Mouse (Mus musculus) midbrain, embryonic 10.5 days (tissue): Measurements from ENCODE around the gene Bach1. TPM values are rescaled to one million over a fixed set of nuclear protein-coding genes. Genes with fewer than 3 reads are reported as not detected.

Experiments used
- DNase-seq: peaks from one replicate; pipeline ENCODE4 v3.0.0-alpha.2; 2017; ENCODE audit warnings: low spot score
- H3K27ac ChIP-seq: fragments of 300-500 bp; sonication (generic); replicated peaks from 2 replicates; pipeline ENCODE4 v1.5.1; 2016; ENCODE audit warnings: mild to moderate bottlenecking
- H3K27me3 ChIP-seq: fragments of 300-500 bp; sonication (generic); 2 replicates; pipeline ENCODE4 v1.6.1; 2016; ENCODE audit warnings: low read depth, mild to moderate bottlenecking; ENCODE audit not compliant: poor library complexity, severe bottlenecking
- H3K36me3 ChIP-seq: fragments of 300-500 bp; sonication (generic); 2 replicates; pipeline ENCODE4 v1.6.1; 2016; ENCODE audit warnings: mild to moderate bottlenecking, moderate library complexity
- H3K4me1 ChIP-seq: fragments of 300-500 bp; sonication (generic); 2 replicates; pipeline ENCODE4 v1.6.1; 2016
- H3K4me3 ChIP-seq: fragments of 300-500 bp; sonication (generic); 2 replicates; pipeline ENCODE4 v1.5.1; 2016; ENCODE audit warnings: mild to moderate bottlenecking, moderate library complexity
- H3K9me3 ChIP-seq: fragments of 300-500 bp; sonication (generic); replicated peaks from 2 replicates; pipeline ENCODE4 v1.6.1; 2016; ENCODE audit warnings: mild to moderate bottlenecking
- WGBS: fragments of 180-500 bp; shearing (Covaris S2); methylation state at CpG from one replicate; pipeline ENCODE4 v1.1.7; 2016; 5-methylcytosine and 5-hydroxymethylcytosine counted together
- polyA plus RNA-seq: library from polyadenylated mRNA; unstranded; fragments of >200 nt; fragmentation: Nextera tagmentation; extraction: Ambion mirVana; gene quantifications from 2 replicates; pipeline ENCODE4 v1.2.1, GENCODE M21; 2016

The Bach1 gene
- polyA plus RNA-seq, 1 experiment from 2014 or later, result 12.9 TPM

DNA sequence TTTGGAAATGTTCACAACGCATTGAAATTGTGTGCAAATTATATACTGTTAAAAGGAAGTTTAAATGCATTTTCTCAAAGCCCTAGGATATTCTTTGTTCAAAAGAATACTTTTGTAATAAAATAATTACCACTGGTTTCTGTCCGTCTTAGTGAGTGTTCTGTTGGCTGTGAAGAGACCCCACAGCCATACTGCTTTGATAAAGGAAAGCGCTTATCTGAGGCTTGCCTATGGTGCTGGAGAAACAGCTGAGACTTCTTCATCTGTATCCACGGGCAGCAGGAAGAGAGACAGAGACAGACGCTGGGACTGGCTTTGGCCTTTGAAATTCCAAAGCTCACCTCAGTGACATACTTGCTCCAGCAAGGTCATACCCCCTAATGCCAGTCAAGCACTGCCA, 5.5 kb downstream of the Bach1 start:
- Histone ChIP-seq H3K9me3 (no peaks in the 10 kb centered on the region), H3K4me1 (peaks cover 84% of the 10 kb centered on the region), H3K27me3 (no peaks in the 10 kb centered on the region), H3K27ac (no peak overlapping the region), H3K4me3 (no peak overlapping the region), H3K36me3 (no peaks in the 10 kb centered on the region)
- WGBS, result 67% methylated on average over 5 of the region's 5 CpGs
- DNase-seq, result no peak

DNA sequence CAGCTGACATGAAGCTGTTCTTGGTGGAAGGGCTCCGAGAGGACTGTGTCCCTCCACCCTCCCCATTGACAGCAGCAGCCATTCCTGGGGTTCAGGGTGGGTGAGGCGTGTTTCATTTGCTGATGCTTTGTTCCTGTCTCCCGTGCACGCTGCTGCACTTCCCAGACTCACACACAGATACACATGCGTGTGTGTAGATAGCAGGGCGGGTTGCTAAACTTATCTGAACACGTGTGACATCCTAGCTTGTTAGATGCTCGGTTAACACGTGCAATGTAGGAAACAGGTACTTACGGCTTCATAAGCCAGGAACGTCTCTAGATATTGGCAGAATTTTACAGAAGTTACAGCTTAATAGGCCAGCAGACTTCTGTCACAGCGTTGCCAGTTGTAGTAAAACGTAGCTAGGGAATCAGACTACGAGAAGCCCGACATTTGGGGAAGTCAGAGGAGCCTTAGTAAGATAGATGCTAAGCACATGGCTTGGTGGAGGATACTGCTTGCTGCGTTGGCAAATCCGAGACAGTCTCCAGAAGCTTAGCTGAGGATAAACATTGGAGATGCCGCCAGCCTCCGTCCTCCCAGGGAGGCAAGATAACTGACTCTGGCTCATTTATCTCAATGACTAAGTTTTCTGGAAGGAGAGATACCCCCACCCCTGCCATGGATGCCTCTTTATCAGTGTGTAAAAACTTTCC, 7.3 kb downstream of the Bach1 start:
- H3K4me3 ChIP-seq, result no peak overlapping the region
- H3K27ac ChIP-seq, result no peak overlapping the region; the same call in 1 of the 2 replicates
- H3K27me3 ChIP-seq, result no peaks in the 10 kb centered on the region
- DNase-seq, result no peak
- H3K36me3 ChIP-seq, result no peaks in the 10 kb centered on the region
- WGBS, result 62% methylated on average over 19 of the region's 19 CpGs
- no peaks in the 10 kb centered on the region for H3K9me3 ChIP-seq
- peaks cover 73% of the 10 kb centered on the region for H3K4me1 ChIP-seq

DNA sequence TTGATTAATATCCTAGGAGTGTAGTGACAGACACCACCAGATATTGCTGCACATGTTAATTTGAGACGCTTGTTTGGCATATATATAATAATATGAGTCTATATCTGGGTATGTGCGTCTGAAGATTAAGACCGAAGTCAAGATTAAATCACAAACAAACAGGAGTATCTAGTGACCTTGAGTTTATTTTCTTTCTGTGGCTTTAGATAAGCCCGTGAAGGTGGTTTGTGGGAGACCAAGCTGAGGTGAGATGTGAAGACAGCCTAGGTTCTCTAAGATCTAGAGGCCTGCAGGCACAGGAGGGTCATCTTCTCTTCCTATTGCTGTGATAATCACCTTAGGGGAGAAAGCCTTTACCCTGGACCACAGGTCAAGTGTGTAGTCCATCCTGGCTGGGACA, 8.6 kb downstream of the Bach1 start:
- Histone ChIP-seq H3K27ac (no peak overlapping the region; the same call in 1 of the 2 replicates), H3K36me3 (no peaks in the 10 kb centered on the region), H3K27me3 (no peaks in the 10 kb centered on the region), H3K9me3 (no peaks in the 10 kb centered on the region), H3K4me3 (no peak overlapping the region), H3K4me1 (peaks cover 68% of the 10 kb centered on the region)
- 80% methylated on average over 4 of the region's 4 CpGs for WGBS
- no peak for DNase-seq

DNA sequence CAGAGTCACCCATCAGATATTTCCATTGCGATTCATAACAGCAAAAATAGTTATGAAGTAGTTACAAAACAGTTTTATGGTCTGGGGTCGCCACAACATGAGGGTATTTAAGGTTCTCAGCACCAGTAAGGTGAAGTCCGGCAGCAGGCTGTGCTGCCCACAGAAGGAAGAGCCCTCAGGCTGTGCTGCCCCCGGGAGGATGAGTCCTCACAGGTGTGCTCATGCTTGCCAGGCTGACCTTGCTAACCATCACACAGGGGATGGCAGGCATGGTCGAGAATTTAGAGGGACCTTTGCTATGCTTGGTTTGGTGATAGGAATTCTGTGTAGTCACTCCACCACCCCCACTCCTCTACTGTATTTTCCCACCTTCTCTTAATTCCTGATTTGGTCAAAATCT, 9.8 kb downstream of the Bach1 start:
- Histone ChIP-seq H3K9me3 (no peaks in the 10 kb centered on the region), H3K36me3 (no peaks in the 10 kb centered on the region), H3K27ac (no peak overlapping the region), H3K27me3 (no peaks in the 10 kb centered on the region), H3K4me3 (no peak overlapping the region), H3K4me1 (peaks cover 59% of the 10 kb centered on the region)
- DNase-seq, result no peak
- 84% methylated on average over 5 of the region's 5 CpGs for WGBS

DNA sequence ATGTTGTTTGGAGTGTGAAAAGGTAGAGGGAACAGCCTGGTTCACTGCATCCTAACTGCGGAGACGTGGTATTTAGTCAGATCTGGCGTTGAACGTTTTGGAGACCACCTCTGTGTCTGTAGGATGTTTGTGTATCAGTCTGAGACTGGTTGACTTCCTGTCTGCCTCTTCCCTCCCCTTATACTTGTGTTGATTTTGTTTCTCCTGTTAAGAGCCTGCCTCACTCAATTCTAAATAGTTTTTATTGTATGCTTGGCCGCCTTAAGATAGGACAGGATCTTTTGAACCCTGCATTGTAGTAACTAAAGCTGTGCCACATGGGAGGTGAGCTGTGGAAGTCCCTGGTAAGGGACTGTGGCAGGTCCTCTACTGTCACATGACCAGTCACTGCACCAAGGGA, 10.4 kb downstream of the Bach1 start:
- Histone ChIP-seq H3K36me3 (no peaks in the 10 kb centered on the region), H3K9me3 (no peaks in the 10 kb centered on the region), H3K27me3 (no peaks in the 10 kb centered on the region), H3K27ac (no peak overlapping the region), H3K4me1 (peaks cover 53% of the 10 kb centered on the region), H3K4me3 (no peak overlapping the region)
- DNase-seq, result no peak
- 68% methylated on average over 5 of the region's 5 CpGs for WGBS

DNA sequence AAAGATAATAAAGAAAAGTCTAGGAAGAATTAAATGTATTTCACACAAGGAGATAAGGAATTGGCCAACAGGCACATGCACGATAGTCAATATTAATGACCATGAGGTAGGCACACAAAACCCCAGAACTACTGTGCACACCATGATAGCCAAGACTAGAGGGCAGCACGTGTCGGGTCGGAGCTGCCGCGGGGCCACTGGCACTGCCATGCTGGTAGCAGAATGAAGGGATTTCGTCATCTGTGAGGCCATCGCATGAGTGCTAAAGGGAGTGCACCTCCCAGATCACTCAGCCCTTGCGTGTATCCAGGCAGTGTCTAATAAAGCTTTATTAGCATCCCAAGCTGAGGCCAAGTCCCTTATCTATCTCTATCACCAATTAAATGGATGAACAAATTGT, 11.2 kb downstream of the Bach1 start:
- Histone ChIP-seq H3K27me3 (no peaks in the 10 kb centered on the region), H3K9me3 (no peaks in the 10 kb centered on the region), H3K4me3 (no peak overlapping the region), H3K4me1 (peaks cover 45% of the 10 kb centered on the region), H3K36me3 (no peaks in the 10 kb centered on the region), H3K27ac (no peak overlapping the region)
- WGBS, result 96% methylated on average over 9 of the region's 9 CpGs
- DNase-seq, result no peak

DNA sequence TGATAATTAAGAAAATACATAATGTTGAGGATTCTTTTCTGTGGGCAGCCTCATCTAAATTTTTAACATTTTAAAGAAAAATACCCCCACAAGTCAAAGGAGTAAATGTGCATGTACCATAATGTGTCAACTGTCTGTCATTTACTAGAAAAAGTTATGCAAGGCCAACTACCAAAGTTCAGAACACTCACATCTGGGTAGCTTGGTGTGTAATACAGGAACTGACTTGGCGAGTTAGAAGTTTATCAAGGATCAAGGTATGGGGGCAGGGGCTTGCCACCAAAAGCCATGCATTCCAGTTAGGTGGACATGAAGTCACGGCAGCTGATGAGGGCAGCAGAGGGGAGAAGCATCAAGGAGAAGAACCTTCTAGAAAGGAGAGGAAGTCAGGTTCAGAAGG, 13.2 kb downstream of the Bach1 start:
- H3K4me3 ChIP-seq, result no peak overlapping the region
- WGBS, result 89% methylated on average over 2 of the region's 2 CpGs
- H3K27me3 ChIP-seq, result no peaks in the 10 kb centered on the region
- H3K36me3 ChIP-seq, result peaks cover 16% of the 10 kb centered on the region
- H3K9me3 ChIP-seq, result no peaks in the 10 kb centered on the region
- no peak overlapping the region for H3K27ac ChIP-seq
- no peak for DNase-seq
- peaks cover 27% of the 10 kb centered on the region for H3K4me1 ChIP-seq

DNA sequence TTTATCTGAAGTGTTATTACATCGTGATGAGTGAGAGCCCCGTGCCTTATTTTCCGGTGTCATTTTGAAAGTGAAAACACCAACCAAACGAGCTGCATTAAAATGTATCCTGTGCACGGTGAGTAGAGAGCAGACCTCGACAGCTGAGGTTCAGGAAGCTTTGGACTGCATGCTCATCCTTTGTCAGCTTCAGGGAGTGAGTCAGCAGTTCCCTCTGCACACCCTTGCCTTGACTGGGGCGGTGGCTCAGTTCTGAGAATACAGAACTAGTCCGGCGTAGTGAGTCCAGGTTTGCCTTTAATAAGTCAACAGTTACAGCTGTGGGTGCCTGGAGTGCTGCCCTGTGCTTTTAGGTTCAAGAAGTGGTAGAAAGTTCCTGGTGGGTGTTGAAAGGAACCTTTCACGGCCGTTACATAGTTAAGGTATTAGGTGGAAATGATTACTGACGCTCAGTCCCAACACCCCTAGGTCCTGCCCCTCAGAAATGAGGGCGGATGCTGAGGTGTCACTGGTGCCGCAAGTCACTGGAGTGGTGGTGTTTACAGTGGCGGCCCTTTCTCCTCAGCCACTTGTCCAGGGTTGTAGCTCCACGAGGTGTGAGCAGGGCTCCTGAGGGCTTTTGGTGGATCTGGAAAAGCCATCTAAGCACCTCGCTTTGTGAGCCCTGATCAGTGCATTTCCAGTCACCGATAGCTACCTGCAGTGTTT, 14.4 kb downstream of the Bach1 start:
- no peaks in the 10 kb centered on the region for H3K27me3 ChIP-seq
- H3K9me3 ChIP-seq, result no peaks in the 10 kb centered on the region
- no peak overlapping the region for H3K4me3 ChIP-seq
- H3K36me3 ChIP-seq, result peaks cover 19% of the 10 kb centered on the region
- H3K4me1 ChIP-seq, result peaks cover 15% of the 10 kb centered on the region
- DNase-seq, result no peak
- no peak overlapping the region for H3K27ac ChIP-seq
- WGBS, result 90% methylated on average over 18 of the region's 18 CpGs

DNA sequence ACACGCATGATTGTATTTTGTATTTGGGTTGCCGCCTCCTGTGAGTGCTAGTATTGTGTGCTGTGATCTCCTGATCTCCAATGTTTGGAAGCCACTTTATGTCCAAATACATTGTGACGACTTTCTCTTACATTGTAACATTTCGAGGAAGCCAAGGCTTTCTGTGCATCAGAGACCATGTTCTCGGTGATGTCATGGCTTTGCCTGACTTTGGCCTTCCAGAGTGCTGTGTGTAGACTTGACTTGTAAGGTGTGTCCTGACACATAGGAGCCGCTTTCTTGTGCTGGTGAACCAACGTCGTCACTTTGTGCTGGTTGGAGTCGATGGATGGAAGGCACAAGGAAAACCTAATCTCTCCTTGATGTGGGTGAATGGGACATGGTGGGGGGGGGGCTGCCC, 15.8 kb downstream of the Bach1 start:
- H3K9me3 ChIP-seq, result no peaks in the 10 kb centered on the region
- no peaks in the 10 kb centered on the region for H3K27me3 ChIP-seq
- H3K4me1 ChIP-seq, result 0 out of 2 replicates have a peak, but pooled peaks cover 3% of the 10 kb centered on the region
- WGBS, result 92% methylated on average over 9 of the region's 9 CpGs
- peaks cover 29% of the 10 kb centered on the region for H3K36me3 ChIP-seq
- H3K27ac ChIP-seq, result no peak overlapping the region
- H3K4me3 ChIP-seq, result no peak overlapping the region
- no peak for DNase-seq

DNA sequence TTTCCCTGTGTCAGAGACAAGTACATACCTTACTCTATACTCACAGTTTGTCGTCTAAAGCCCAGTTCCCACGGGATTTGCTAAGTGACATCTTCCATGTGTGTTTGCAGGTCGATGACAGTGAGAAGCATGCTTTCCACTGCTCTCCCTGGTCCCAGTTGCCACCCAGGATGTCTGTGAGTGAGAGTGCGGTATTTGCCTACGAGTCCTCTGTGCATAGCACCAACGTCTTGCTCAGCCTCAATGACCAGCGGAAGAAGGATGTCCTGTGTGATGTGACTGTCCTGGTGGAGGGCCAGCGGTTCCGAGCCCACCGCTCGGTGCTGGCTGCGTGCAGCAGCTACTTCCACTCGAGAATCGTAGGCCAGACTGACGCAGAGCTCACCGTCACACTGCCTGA, 16.5 kb downstream of the Bach1 start:
- no peaks in the 10 kb centered on the region for H3K27me3 ChIP-seq
- H3K4me3 ChIP-seq, result no peak overlapping the region
- DNase-seq, result no peak
- no peaks in the 10 kb centered on the region for H3K9me3 ChIP-seq
- no peak overlapping the region for H3K27ac ChIP-seq
- H3K4me1 ChIP-seq, result 0 out of 2 replicates have a peak, but pooled peaks cover 3% of the 10 kb centered on the region
- 93% methylated on average over 16 of the region's 16 CpGs for WGBS
- peaks cover 36% of the 10 kb centered on the region for H3K36me3 ChIP-seq

DNA sequence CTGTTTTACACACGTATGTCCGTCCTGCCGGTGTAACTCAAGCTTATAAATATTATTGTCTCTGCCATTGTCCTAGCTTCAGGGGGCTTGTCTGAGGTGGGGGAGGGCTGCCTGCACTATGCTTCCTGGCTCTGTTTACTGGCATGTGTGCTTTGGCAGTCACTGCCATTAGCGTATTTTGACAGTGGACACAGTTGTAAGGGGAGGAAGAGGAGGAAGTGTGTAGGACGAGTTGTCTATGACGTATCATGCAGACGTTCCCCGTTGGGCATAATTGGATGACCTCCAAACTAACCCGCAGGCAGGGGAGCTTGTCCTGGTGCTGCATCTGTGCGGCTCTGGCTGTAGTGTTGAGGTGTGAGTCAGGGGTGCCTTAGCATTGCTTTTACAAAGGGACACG, 17.5 kb downstream of the Bach1 start:
- Histone ChIP-seq H3K9me3 (no peaks in the 10 kb centered on the region), H3K4me1 (0 out of 2 replicates have a peak, but pooled peaks cover 3% of the 10 kb centered on the region), H3K27ac (no peak overlapping the region), H3K4me3 (no peak overlapping the region), H3K36me3 (peaks cover 43% of the 10 kb centered on the region), H3K27me3 (no peaks in the 10 kb centered on the region)
- no peak for DNase-seq
- 77% methylated on average over 11 of the region's 11 CpGs for WGBS

DNA sequence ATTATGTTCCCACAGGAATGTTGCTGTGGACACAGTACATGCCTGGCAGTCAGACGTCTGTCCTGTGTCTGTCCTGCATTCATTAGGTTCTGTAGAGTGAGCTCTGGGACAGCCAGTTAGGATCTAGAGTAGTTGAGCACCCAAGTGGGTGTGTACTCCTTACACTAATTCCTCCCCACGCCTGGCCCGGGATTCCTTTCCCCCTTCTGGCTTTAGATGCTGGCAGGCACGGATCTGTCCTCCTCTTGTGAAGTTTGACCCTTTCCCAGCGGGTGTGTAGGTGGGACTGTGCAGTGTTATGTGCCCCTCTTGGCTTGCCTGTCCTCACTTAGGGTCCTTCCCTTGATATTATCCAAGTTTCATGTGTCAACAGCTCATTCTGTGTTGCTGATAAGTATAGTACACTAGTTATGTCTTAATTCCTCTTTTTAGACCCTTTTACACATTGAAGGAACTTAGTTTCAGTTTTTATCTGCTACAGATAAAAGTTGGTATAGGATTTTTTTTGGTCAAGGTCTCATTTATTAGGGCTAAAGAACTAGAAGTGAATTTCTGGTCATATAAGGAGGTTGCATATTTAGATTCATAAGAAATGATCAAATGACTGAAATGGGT, 18.4 kb downstream of the Bach1 start:
- 0 out of 2 replicates have a peak, but pooled peaks cover 3% of the 10 kb centered on the region for H3K4me1 ChIP-seq
- no peaks in the 10 kb centered on the region for H3K27me3 ChIP-seq
- H3K27ac ChIP-seq, result no peak overlapping the region
- 70% methylated on average over 5 of the region's 5 CpGs for WGBS
- H3K9me3 ChIP-seq, result no peaks in the 10 kb centered on the region
- H3K4me3 ChIP-seq, result no peak overlapping the region
- DNase-seq, result no peak
- H3K36me3 ChIP-seq, result peaks cover 50% of the 10 kb centered on the region

DNA sequence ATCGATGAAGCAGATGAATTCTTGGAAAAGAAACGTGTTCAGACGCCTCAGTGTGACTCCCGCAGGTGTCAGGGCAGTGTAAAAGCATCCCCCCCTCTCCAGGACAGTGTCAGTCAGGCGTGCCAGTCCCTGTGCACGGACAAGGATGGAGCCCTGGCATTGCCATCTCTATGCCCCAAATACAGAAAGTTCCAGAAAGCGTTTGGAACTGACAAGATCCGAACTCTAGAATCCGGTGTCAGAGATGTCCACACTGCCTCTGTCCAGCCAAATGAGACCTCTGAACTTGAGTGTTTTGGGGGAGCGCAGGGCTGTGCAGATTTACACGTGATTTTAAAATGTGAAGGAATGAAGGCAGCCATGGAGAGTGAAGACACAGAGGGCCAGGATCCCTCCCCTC, 20.3 kb downstream of the Bach1 start:
- Histone ChIP-seq H3K27ac (no peak overlapping the region), H3K27me3 (no peaks in the 10 kb centered on the region), H3K9me3 (no peaks in the 10 kb centered on the region), H3K36me3 (peaks cover 70% of the 10 kb centered on the region), H3K4me3 (no peak overlapping the region), H3K4me1 (no peaks in the 10 kb centered on the region)
- WGBS, result 94% methylated on average over 11 of the region's 11 CpGs
- DNase-seq, result no peak
